Mouse (Mus musculus): ENCODE results near the gene Zfp580. TPM values are rescaled to one million over a fixed set of nuclear protein-coding genes. Genes with fewer than 3 reads are reported as not detected.
A peak's percentile ranks its signal among the peaks of the same experiment; 100 is the strongest.
"Not testable (repeated sequence)": the region's sequence is repeated elsewhere in the genome, so short reads cannot be mapped to it uniquely, and the experiment has no call there.

Zfp580 gene
- polyA plus RNA-seq (2014; fragmentation: Nextera tagmentation; extraction: Ambion mirVana): 31.8 and 32.9 TPM in 2 replicates

- Histone ChIP-seq H3K9me3 (ENCODE audit: control insufficient read depth, low read length) (no peaks in the 10 kb centered on the region), H3K4me2 (ENCODE audit: low read depth, severe bottlenecking) (peak within 1 kb of the TSS; percentile 90), H3K36me3 (ENCODE audit: control insufficient read depth, insufficient read depth, low read length) (no peaks in the 10 kb centered on the region), H3K4me1 (ENCODE audit: control insufficient read depth, insufficient read depth, low read length) (peaks cover 12% of the 10 kb centered on the region), H3K9ac (ENCODE audit: low read length) (peak within 1 kb of the TSS; percentile 72), H3K27ac (replicated peaks; ENCODE audit: low read depth, low read length) (no peak within 1 kb of the TSS), H3K27me3 (ENCODE audit: control insufficient read depth, insufficient read depth, low read length) (peaks cover 46% of the 10 kb centered on the region), H3K4me3 (ENCODE audit: low read depth, low read length) (peak within 1 kb of the TSS; percentile 64)
- DNase-seq (ENCODE audit: low spot score): peak; percentile 91
- under 1% methylated on average over 65 of the region's 65 CpGs for WGBS
- peak; percentile 61 for ATAC-seq (ENCODE audit: insufficient number of reproducible peaks, low FRiP score, low TSS enrichment, low read depth)
Observed at GRCm38 (mm10) chr7:5051193-5052192, at the start of gene Zfp580. Gene Zfp580, plus strand, starts transcription at chr7:5051538.

DNA sequence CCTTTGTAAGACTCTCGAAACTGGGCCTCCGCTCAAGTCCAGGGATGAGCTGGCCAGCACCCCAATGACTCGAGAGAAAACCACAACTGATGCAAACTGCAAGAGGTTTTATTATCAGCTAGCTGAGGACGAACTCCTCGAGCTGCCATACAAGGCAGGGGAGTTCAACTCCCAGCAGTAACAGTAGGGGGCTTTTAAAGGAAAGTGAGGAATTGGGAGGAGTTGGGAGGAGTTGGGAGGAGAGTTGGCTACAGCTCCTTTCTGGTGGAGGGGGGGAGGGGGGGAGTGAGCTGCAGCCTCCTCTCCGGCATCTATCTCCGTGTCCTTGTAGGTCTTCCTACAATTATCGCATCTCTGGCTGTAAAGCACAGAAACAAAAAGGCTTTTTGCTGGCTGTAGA is 48.5 kb upstream of the Zfp580 start:
- H3K27ac ChIP-seq (replicated peaks; ENCODE audit: low read depth, low read length); H3K9me3 ChIP-seq (ENCODE audit: control insufficient read depth, low read length); H3K4me1 ChIP-seq (ENCODE audit: control insufficient read depth, insufficient read depth, low read length); H3K36me3 ChIP-seq (ENCODE audit: control insufficient read depth, insufficient read depth, low read length); ATAC-seq (ENCODE audit: insufficient number of reproducible peaks, low FRiP score, low TSS enrichment, low read depth); DNase-seq (ENCODE audit: low spot score); H3K4me2 ChIP-seq (ENCODE audit: low read depth, severe bottlenecking); H3K4me3 ChIP-seq (ENCODE audit: low read depth, low read length); H3K27me3 ChIP-seq (ENCODE audit: control insufficient read depth, insufficient read depth, low read length); H3K9ac ChIP-seq (ENCODE audit: low read length): not testable (repeated sequence)
- 70% methylated on average over 8 of the region's 8 CpGs for WGBS

DNA sequence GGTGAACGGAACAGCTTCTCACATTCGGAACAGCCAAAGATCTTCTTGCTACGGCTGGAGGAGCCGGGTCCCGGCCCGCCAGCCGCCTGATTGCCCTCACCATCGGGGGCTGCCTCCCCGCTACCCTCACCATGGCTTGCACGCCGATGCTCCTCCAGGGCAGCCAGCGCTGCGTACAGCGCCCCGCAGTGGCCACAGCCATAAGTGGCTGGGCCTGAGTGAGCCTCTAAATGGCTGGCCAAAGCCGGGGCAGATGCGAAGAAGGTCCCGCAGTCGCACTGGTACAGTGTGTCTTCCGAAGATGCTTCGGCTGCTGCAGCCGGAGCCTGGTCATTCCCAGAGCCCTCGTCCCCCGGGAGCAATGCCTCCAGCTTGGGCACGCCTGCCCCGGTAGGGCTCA is 43.1 kb upstream of the Zfp580 start:
- Histone ChIP-seq H3K27ac (replicated peaks; ENCODE audit: low read depth, low read length) (no peak overlapping the region), H3K4me2 (ENCODE audit: low read depth, severe bottlenecking) (no peak overlapping the region), H3K9ac (ENCODE audit: low read length) (no peak overlapping the region), H3K4me3 (ENCODE audit: low read depth, low read length) (no peak overlapping the region), H3K4me1 (ENCODE audit: control insufficient read depth, insufficient read depth, low read length) (peaks cover 1% of the 10 kb centered on the region; the same call in 1 of the 2 replicates), H3K9me3 (ENCODE audit: control insufficient read depth, low read length) (no peaks in the 10 kb centered on the region; the same call in 1 of the 2 replicates), H3K36me3 (ENCODE audit: control insufficient read depth, insufficient read depth, low read length) (peaks cover 52% of the 10 kb centered on the region), H3K27me3 (ENCODE audit: control insufficient read depth, insufficient read depth, low read length) (no peaks in the 10 kb centered on the region)
- DNase-seq (ENCODE audit: low spot score): no peak
- ATAC-seq (ENCODE audit: insufficient number of reproducible peaks, low FRiP score, low TSS enrichment, low read depth): no peak
- WGBS: 96% methylated on average over 26 of the region's 26 CpGs

- DNase-seq (ENCODE audit: low spot score) (no peak), ATAC-seq (ENCODE audit: insufficient number of reproducible peaks, low FRiP score, low TSS enrichment, low read depth) (no peak)
- Histone ChIP-seq H3K9ac (ENCODE audit: low read length) (no peak overlapping the region), H3K27ac (replicated peaks; ENCODE audit: low read depth, low read length) (no peak overlapping the region), H3K9me3 (ENCODE audit: control insufficient read depth, low read length) (no peaks in the 10 kb centered on the region; the same call in 1 of the 2 replicates), H3K4me2 (ENCODE audit: low read depth, severe bottlenecking) (no peak overlapping the region; the same call in 1 of the 2 replicates), H3K27me3 (ENCODE audit: control insufficient read depth, insufficient read depth, low read length) (no peaks in the 10 kb centered on the region), H3K4me1 (ENCODE audit: control insufficient read depth, insufficient read depth, low read length) (peaks cover 3% of the 10 kb centered on the region; the same call in 1 of the 2 replicates), H3K36me3 (ENCODE audit: control insufficient read depth, insufficient read depth, low read length) (peaks cover 44% of the 10 kb centered on the region), H3K4me3 (ENCODE audit: low read depth, low read length) (no peak overlapping the region)
- 93% methylated on average over 27 of the region's 27 CpGs for WGBS
Observed at GRCm38 (mm10) chr7:5012681-5013513, 38.4 kb upstream of the Zfp580 start.

GRCm38 (mm10) chr7:5014251-5015117 is 36.9 kb upstream of the Zfp580 start, which contains the start of the genes Zfp524 and Fiz1:
Gene Zfp524, plus strand, starts transcription at chr7:5014415.
Gene Fiz1, minus strand, starts transcription at chr7:5014697.
- peak; percentile 77 for ATAC-seq (ENCODE audit: insufficient number of reproducible peaks, low FRiP score, low TSS enrichment, low read depth)
- Histone ChIP-seq H3K27ac (replicated peaks; ENCODE audit: low read depth, low read length) (peak within 1 kb of the TSS; percentile 98), H3K4me3 (ENCODE audit: low read depth, low read length) (peak within 1 kb of the TSS; percentile 72), H3K9me3 (ENCODE audit: control insufficient read depth, low read length) (no peaks in the 10 kb centered on the region), H3K4me1 (ENCODE audit: control insufficient read depth, insufficient read depth, low read length) (peaks cover 3% of the 10 kb centered on the region; the same call in 1 of the 2 replicates), H3K4me2 (ENCODE audit: low read depth, severe bottlenecking) (peak within 1 kb of the TSS; percentile 47), H3K27me3 (ENCODE audit: control insufficient read depth, insufficient read depth, low read length) (no peaks in the 10 kb centered on the region), H3K36me3 (ENCODE audit: control insufficient read depth, insufficient read depth, low read length) (peaks cover 28% of the 10 kb centered on the region), H3K9ac (ENCODE audit: low read length) (peak within 1 kb of the TSS; percentile 85)
- DNase-seq (ENCODE audit: low spot score): peak; percentile 95
- under 1% methylated on average over 42 of the region's 42 CpGs for WGBS

GRCm38 (mm10) chr7:5015118-5016001 is 36.0 kb upstream of the Zfp580 start, which contains the start of gene Gm44973:
Gene Gm44973, plus strand, starts transcription at chr7:5015496.
- WGBS: under 1% methylated on average over 47 of the region's 76 CpGs
- no peaks in the 10 kb centered on the region for H3K27me3 ChIP-seq (ENCODE audit: control insufficient read depth, insufficient read depth, low read length)
- ATAC-seq (ENCODE audit: insufficient number of reproducible peaks, low FRiP score, low TSS enrichment, low read depth): peak; percentile 78
- peak within 1 kb of the TSS; percentile 47 for H3K4me2 ChIP-seq (ENCODE audit: low read depth, severe bottlenecking)
- H3K4me1 ChIP-seq (ENCODE audit: control insufficient read depth, insufficient read depth, low read length): peaks cover 3% of the 10 kb centered on the region; the same call in 1 of the 2 replicates
- DNase-seq (ENCODE audit: low spot score): peak; percentile 97
- peaks cover 22% of the 10 kb centered on the region for H3K36me3 ChIP-seq (ENCODE audit: control insufficient read depth, insufficient read depth, low read length)
- no peaks in the 10 kb centered on the region for H3K9me3 ChIP-seq (ENCODE audit: control insufficient read depth, low read length)
- H3K27ac ChIP-seq (replicated peaks; ENCODE audit: low read depth, low read length): peak within 1 kb of the TSS; percentile 98
- H3K9ac ChIP-seq (ENCODE audit: low read length): peak within 1 kb of the TSS; percentile 85
- H3K4me3 ChIP-seq (ENCODE audit: low read depth, low read length): peak within 1 kb of the TSS; percentile 72

DNA sequence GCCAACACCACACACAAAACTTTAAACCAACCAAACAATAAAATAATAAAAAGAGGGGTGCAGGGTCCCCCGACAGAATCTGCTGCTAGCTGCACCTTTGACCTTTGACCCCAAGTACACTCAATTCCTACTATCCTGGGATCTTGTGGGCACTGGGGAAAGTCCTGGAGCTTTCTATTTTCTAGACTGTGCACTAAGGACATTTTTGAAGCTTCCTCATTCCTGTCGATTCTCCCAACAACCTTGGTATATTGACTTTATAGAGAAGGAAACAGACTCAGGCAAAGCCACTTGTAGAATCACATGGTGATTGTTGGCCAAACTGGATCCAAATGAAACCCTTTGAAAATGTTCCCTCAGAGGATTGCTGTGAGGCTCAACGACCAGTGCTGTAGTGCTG is 35.3 kb upstream of the Zfp580 start:
- H3K4me2 ChIP-seq (ENCODE audit: low read depth, severe bottlenecking): peak overlapping the region; percentile 47
- H3K36me3 ChIP-seq (ENCODE audit: control insufficient read depth, insufficient read depth, low read length): peaks cover 15% of the 10 kb centered on the region
- peak overlapping the region; percentile 98 for H3K27ac ChIP-seq (replicated peaks; ENCODE audit: low read depth, low read length)
- peak overlapping the region; percentile 72 for H3K4me3 ChIP-seq (ENCODE audit: low read depth, low read length)
- 68% methylated on average over 3 of the region's 3 CpGs for whole genome bisulfite sequencing
- DNase-seq (ENCODE audit: low spot score): no peak
- H3K4me1 ChIP-seq (ENCODE audit: control insufficient read depth, insufficient read depth, low read length): peaks cover 3% of the 10 kb centered on the region; the same call in 1 of the 2 replicates
- no peaks in the 10 kb centered on the region for H3K27me3 ChIP-seq (ENCODE audit: control insufficient read depth, insufficient read depth, low read length)
- H3K9ac ChIP-seq (ENCODE audit: low read length): no peak overlapping the region; the same call in 1 of the 2 replicates
- ATAC-seq (ENCODE audit: insufficient number of reproducible peaks, low FRiP score, low TSS enrichment, low read depth): no peak
- H3K9me3 ChIP-seq (ENCODE audit: control insufficient read depth, low read length): no peaks in the 10 kb centered on the region
